12 mouse cellular contexts compared by ENCODE assay signal in the genomic region with DNA sequence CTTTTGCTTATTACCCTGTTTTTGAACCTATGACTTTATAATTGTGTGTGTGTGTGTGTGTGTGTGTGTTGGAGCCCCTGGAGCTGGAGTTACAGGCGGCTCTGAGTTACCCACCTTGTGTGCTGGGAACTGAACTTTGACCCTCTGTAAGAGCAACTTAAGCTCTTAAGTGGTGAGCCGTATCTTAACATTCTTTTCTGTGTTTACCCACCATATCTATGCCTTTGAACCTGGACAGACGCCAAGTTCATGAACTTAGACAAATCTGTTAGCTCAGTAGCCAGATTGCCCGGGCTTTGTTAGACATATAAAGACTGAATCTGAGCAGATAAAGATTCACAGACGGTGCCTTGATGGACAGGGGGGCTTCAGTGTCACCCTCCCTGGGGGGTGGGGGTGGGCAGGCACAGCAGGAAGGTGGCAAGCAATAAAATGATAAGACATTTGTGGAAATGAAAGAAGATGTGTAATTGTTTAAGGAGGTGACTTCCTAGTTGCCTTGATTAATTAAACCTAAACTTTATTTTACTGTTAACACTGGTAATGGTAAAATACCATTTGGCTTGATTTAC. TPM values are rescaled to one million over a fixed set of nuclear protein-coding genes. Genes with fewer than 3 reads are reported as not detected.
A peak's percentile ranks its signal among the peaks of the same experiment; 100 is the strongest.
DNase-seq lines count a peak whose midpoint lies in the region; ATAC-seq and TF ChIP-seq lines count a peak whose summit lies in the region.
"Had no signal": no experiment of that assay in that cellular context is flagged by ENCODE, and none has a peak within 500 bp of the region (broad histone marks: within the 10 kb centered on the region; RNA-seq: fewer than 3 reads in every experiment).

No protein-coding gene starts in this region.

- peaks cover 13% of the 10 kb centered on the region for H3K4me1 ChIP-seq in heart, embryonic 11.5 days (ENCODE audit: control insufficient read depth, insufficient read depth, low read length)
- H3K4me1 ChIP-seq in lung, adult 2 months (ENCODE audit: control insufficient read depth, insufficient read depth, low read length): peaks cover 3% of the 10 kb centered on the region
- H3K4me1 ChIP-seq in lung, embryonic 14.5 days (ENCODE audit: insufficient read depth): peaks cover 7% of the 10 kb centered on the region
- H3K4me1 ChIP-seq in stomach, embryonic 16.5 days (ENCODE audit: control insufficient read depth, insufficient read depth, low read length): peaks cover 10% of the 10 kb centered on the region; the same call in 1 of the 2 replicates

- no peak for TF ChIP-seq POLR2A in lung, adult 2 months (IDR thresholded peaks at IDR 0.05; ENCODE audit: borderline replicate concordance, extremely low read depth, low read depth, low read length)

- TF ChIP-seq CTCF in lung, adult 2 months (IDR thresholded peaks at IDR 0.05; ENCODE audit: insufficient read depth, low read length): no peak
- no peak for TF ChIP-seq CTCF in lung, embryonic 14.5 days (IDR thresholded peaks at IDR 0.05; ENCODE audit: low read depth)

- intact Hi-C loops in heart, postnatal 10 days (cut with DNase I): no loop called here

- no peaks in the 10 kb centered on the region for H3K36me3 ChIP-seq in heart, embryonic 11.5 days (ENCODE audit: control insufficient read depth, insufficient read depth, low read length)
- no peaks in the 10 kb centered on the region for H3K36me3 ChIP-seq in lung, embryonic 14.5 days (ENCODE audit: insufficient read depth)
- H3K36me3 ChIP-seq in stomach, embryonic 16.5 days (ENCODE audit: control insufficient read depth, insufficient read depth, low read length): no peaks in the 10 kb centered on the region
- H3K36me3 ChIP-seq: limb, embryonic 10.5 days had no signal

- no peak overlapping the region for H3K4me3 ChIP-seq in heart, embryonic 11.5 days (ENCODE audit: low read depth, low read length)
- no peak overlapping the region for H3K4me3 ChIP-seq in lung, adult 2 months (replicated peaks; ENCODE audit: extremely low read depth, low read depth, low read length)
- H3K4me3 ChIP-seq in lung, embryonic 14.5 days (ENCODE audit: low read depth, low read length): no peak overlapping the region
- H3K4me3 ChIP-seq in stomach, embryonic 16.5 days (replicated peaks; ENCODE audit: low read length): no peak overlapping the region
- H3K4me3 ChIP-seq: limb, embryonic 10.5 days; myocyte had no signal

- H3K9ac ChIP-seq in heart, embryonic 11.5 days (ENCODE audit: low read depth, low read length): no peak overlapping the region
- H3K9ac ChIP-seq in lung, embryonic 14.5 days: no peak overlapping the region
- no peak overlapping the region for H3K9ac ChIP-seq in stomach, embryonic 16.5 days (ENCODE audit: low read length)
- H3K9ac ChIP-seq: liver, embryonic 14.5 days had no signal

- H3K27ac ChIP-seq in heart, embryonic 11.5 days (ENCODE audit: low read depth, low read length): no peak overlapping the region
- H3K27ac ChIP-seq in lung, embryonic 14.5 days (ENCODE audit: low read depth): 0 out of 2 replicates have a peak overlapping the region, but pooled peaks have one; percentile 4
- H3K27ac ChIP-seq in stomach, embryonic 16.5 days (ENCODE audit: low read length): peak overlapping the region; percentile 71; the same call in 1 of the 2 replicates
- H3K27ac ChIP-seq: limb, embryonic 10.5 days; liver, embryonic 14.5 days had no signal

- H3K4me2 ChIP-seq in heart, embryonic 11.5 days: no peak overlapping the region
- H3K4me2 ChIP-seq in lung, embryonic 14.5 days: no peak overlapping the region
- peak overlapping the region; percentile 28; the same call in 1 of the 2 replicates for H3K4me2 ChIP-seq in stomach, embryonic 16.5 days (ENCODE audit: low read depth, low read length)

- no peak for DNase-seq in heart, postnatal 10 days
- peak; percentile 32 to 79 for DNase-seq in lung, adult 18-20 months
- DNase-seq in lung, adult 2 months: no peak
- DNase-seq in lung, embryonic 14.5 days: peak; percentile 87
- DNase-seq in frontal cortex, postnatal 10 days (ENCODE audit: low spot score in 2 of 2): no peak
- DNase-seq: cerebellum, adult 11 months had no signal

- WGBS in heart, embryonic 11.5 days (ENCODE audit: insufficient replicate concordance): 10% methylated on average over 5 of the region's 5 CpGs
- 37% methylated on average over 5 of the region's 5 CpGs for WGBS in lung, adult 2 months
- 11% methylated on average over 5 of the region's 5 CpGs for WGBS in lung, embryonic 14.5 days
- WGBS in stomach, embryonic 16.5 days: 17% methylated on average over 5 of the region's 5 CpGs

- peak; percentile 63; the same call in 1 of the 2 replicates for ATAC-seq in heart, embryonic 11.5 days (replicated peaks; ENCODE audit: insufficient number of reproducible peaks, low FRiP score, low TSS enrichment)
- ATAC-seq in lung, embryonic 14.5 days (ENCODE audit: insufficient read depth): peak; percentile 81
- peak; percentile 80; the same call in 1 of the 2 replicates for ATAC-seq in stomach, embryonic 16.5 days (ENCODE audit: insufficient read depth, low FRiP score)
- ATAC-seq in cerebellum, adult (ENCODE audit: insufficient number of reproducible peaks, low FRiP score, low TSS enrichment): no peak

- H3K27me3 ChIP-seq in heart, embryonic 11.5 days (ENCODE audit: control insufficient read depth, insufficient read depth, low read length): no peaks in the 10 kb centered on the region
- no peaks in the 10 kb centered on the region for H3K27me3 ChIP-seq in lung, embryonic 14.5 days (ENCODE audit: insufficient read depth, low read length)
- no peaks in the 10 kb centered on the region for H3K27me3 ChIP-seq in stomach, embryonic 16.5 days (ENCODE audit: control insufficient read depth, insufficient read depth, low read length)

- H3K9me3 ChIP-seq in heart, embryonic 11.5 days (replicated peaks; ENCODE audit: control insufficient read depth, low read length): peaks cover 4% of the 10 kb centered on the region; the same call in 1 of the 2 replicates
- no peaks in the 10 kb centered on the region for H3K9me3 ChIP-seq in lung, embryonic 14.5 days (ENCODE audit: low read depth, low read length)
- H3K9me3 ChIP-seq in stomach, embryonic 16.5 days (replicated peaks; ENCODE audit: control insufficient read depth, low read length): no peaks in the 10 kb centered on the region
- H3K9me3 ChIP-seq: limb, embryonic 10.5 days had no signal

RNA-seq across cellular contexts. Expression of a gene that starts 58.1 kb away (rescaled TPM):
- polyA plus RNA-seq in heart, embryonic 11.5 days (2014; fragmentation: Nextera tagmentation; extraction: Ambion mirVana): 75.9 and 87.0 TPM in 2 replicates
- 10 to 100 TPM; 46.0 to 59.9 TPM for total RNA-seq in heart, postnatal 10 days (2021)
- 32.3 and 37.9 TPM in 2 replicates for polyA plus RNA-seq in lung, adult 2 months (2012; rRNA removed)
- 90.2 and 93.2 TPM in 2 replicates for polyA plus RNA-seq in lung, embryonic 14.5 days (2014; fragmentation: Nextera tagmentation; extraction: Ambion mirVana)
- 52.8 and 56.1 TPM in 2 replicates for polyA plus RNA-seq in stomach, embryonic 16.5 days (2015; fragmentation: Nextera tagmentation; extraction: Ambion mirVana)

Comparison
In these comparisons a context has a peak if more than half of its experiments do, and no peak if none do; other contexts are left out.
1. DNase-seq: peak in lung, adult 18-20 months (2 of 2) and lung, embryonic 14.5 days (single experiment); none in heart, postnatal 10 days (0 of 2), lung, adult 2 months (single experiment) and frontal cortex, postnatal 10 days (0 of 2).